Mouse (Mus musculus) activated CD4-positive, CD25-positive, alpha-beta regulatory T cell, adult 4 months (primary cell): Measurements from ENCODE around the gene Rars2. TPM values are rescaled to one million over a fixed set of nuclear protein-coding genes. Genes with fewer than 3 reads are reported as not detected.

Experiments used
- ATAC-seq: one replicate; pipeline ENCODE4 v1.8.0; 2017
- polyA plus RNA-seq, 2 experiments: library from polyadenylated mRNA; unstranded; fragments of 100-300 nt; shearing (Covaris generic); gene quantifications; one replicate each; pipeline ENCODE4 v1.2.1; 2017

Rars2 gene
- polyA plus RNA-seq, 2 experiments from 2014 or later = 41.4 to 45.1 TPM

DNA sequence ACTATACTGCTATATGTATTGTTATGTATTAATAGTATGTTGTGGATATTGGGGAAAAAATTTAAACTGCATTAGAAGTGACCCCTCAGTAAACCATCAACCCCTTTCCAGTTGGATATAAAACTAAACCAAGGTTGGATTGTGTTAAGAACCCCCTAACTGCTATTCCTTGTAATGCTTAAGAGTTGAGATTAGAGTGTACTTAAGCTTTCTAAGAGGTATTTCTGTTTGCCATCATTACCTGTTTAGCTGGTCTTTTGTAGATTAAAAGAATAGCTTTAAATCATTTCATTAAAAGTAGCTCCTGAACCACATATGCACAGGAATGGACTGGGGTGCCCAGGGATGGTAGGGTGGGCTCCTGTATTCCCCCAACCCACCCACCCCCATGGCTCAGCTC is 30.0 kb downstream of the Rars2 start:
- no peak for ATAC-seq

DNA sequence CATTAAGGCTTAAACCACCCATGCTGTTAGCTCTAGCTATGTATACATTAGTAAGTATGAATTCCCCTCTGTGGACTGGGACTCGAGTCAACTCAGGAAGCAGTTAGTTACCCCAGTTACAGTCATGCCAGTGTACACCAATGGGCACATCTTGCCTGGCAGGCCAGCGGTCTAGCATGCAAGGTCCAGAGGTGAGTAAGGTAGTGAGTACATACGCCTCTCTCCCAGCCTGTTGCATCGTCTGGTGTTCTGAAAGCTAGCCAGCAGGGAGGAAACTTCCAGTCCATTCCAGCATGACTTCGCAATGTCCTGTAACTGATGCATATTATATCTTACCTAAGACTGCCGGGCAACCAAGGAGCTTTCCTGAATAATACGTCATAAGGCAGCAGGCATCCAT is 38.4 kb downstream of the Rars2 start:
- no peak for ATAC-seq

DNA sequence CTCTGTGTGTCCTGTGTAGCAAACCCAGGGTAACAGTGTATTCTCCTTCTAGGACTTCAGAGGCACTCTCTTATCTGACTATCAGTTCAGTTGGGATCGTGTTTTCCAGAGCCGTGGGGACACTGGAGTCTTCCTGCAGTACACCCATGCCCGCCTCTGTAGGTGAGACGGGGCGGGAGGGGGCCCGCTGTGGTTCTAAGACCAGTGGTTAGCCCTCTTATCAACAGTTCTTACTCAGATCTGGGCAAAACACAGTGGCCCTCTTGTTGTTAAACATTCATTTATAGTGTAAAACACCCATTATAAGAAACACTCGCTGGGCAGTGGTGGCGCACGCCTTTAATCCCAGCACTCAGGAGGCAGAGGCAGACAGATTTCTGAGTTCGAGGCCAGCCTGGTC is 41.3 kb downstream of the Rars2 start:
- ATAC-seq = no peak

DNA sequence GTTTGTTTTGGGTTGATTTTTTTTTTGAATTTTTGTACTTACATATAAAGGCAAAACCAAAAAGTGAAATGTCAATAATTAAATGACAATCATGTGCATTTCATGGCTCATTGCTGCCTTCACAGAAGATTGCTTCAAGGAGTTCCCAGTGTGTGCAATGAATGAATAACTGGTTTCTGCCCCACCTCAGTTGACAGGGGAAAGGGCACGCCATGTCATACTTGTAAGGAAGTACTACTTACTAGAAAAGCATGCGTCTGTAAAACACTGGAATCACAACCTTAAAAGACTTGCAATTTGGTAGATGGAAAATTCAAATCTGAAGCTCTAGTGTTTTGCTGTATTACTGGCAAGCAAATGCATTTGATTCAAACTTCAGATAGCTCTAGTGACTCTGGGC is 44.3 kb downstream of the Rars2 start:
- ATAC-seq = no peak

DNA sequence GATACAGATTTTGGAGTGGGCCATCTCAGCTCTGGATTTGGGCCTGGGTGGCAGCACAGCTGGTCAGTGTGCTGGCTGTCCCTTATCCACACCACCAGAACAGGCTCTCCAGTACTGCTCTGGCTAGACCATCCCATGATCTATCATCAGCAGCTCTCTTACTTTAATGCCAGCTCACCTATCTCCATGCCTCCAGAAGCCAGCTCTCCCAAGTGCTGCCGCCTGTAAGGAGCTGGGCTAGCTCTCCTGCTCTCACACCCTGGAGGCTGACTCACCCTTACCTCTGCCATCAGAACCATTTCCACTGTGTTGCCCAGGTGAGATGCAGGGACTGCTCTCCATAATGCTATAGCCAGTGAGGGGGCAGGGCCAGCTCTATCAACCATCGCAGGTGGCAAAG is 46.8 kb downstream of the Rars2 start:
- ATAC-seq = no peak

DNA sequence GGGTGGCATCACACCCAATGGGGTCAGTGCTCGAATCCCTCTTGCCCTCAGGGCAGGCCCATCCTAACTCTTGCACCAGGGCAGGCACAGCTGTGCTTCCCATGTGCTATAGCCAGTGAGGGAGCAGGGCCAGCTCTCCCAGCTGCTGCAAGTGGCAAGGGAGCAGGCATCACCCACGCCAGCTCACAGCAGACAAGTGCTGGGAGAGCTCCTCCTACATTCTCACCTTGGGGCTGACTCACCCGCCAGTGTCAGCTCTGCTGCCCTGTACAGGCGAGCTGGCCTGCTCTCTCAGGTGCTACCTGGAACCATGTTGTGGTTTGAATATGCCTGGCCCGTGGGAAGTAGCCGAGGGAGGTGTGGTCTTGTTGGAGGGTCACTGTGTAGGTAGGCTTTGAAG is 47.2 kb downstream of the Rars2 start:
- no peak for ATAC-seq

DNA sequence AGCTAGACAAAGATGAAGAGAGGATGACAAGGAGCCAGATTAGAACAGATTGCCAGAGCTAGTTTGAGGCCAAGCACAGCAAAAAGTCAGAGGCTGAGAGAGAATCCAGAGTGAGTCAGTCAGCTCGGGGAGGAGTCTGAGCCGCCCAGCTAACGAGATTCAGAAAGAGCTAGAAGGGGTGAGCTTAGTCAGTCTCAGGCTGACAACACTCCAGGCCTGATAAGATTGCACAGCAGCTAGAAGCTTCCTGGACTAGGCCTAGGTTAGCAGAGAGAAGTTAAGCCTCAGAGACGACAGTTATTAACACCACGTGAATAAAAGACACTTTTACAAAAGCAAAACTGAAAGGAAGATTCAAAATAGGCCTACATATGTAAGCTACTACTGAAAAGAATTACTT is 53.2 kb downstream of the Rars2 start:
- no peak for ATAC-seq

DNA sequence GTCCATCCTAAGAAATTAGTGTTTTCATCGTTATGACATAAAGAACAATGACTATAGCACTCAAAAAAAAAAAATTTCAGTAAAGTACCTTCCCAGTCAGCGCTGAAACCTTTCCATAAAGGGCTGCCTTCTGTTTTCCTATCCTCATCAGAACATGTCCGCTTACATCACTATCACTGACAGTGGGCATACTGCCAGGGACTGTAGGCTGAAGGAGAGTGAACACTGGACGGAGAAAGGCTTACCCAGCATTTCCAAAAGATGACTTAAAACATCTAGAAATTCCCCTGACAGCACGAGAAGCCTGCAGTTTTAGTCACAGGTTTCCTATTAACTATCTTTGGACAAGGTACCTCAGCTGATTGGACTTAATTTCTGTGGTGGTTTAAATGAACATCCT is 59.0 kb downstream of the Rars2 start:
- ATAC-seq = no peak

DNA sequence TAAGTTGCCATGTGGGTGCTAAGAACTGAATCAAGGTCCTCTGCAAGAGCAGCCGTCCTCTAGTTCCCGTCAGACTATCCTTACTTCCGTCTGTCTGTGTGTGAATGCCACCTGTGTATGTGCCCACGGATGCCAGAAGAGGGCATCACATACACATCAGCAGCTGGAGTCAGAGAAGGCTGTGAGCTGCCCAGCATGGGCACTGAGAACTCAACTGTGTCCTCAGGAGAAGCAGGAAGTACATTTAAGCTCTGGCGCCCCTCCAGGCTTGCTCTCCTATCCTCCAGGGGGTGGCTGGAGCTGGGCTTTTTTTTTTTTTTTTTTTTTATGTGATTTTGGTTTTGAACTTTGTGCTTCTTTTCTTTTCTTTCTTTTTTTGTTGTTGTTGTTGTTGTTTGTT is 65.8 kb downstream of the Rars2 start:
- ATAC-seq = no peak

DNA sequence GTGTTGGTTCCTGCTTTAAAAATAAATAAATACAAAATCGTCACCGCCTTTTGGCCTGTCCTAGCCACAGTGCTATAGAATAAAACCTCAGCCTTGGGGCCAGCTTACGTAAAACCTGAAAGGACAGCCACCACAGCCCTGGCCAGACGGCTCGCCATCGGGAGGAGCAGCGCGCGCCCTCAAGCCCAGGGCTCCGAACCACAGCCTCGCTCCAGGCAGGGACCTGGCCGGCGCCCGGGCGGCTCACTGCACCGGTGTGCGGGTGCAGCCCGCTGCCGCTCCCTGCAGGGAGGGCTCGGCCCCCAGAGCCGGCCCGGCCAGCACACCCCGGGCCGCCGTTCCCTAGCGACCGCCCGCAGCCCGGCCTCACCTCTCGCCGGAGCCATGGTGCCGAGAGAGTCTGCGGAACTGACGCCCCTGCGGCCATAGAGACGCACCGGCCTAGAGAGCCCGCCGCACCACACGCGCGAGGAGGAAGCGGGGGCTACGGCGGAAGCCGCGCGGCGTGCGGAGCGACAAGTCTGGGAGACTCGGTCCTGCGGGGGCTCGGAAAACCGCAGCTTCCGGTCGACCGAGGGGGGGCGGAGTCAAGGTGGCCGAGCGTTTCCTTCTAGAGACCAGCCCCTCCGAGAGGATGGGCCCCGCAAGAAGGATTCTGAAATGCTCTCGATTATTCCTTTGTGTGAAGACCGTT is 72.3 kb downstream of the Rars2 start, which contains the start of gene Slc35a1:
Gene Slc35a1, minus strand, starts transcription at position 565 of the 694 bp plus-strand sequence.
- peak; percentile 93 for ATAC-seq

DNA sequence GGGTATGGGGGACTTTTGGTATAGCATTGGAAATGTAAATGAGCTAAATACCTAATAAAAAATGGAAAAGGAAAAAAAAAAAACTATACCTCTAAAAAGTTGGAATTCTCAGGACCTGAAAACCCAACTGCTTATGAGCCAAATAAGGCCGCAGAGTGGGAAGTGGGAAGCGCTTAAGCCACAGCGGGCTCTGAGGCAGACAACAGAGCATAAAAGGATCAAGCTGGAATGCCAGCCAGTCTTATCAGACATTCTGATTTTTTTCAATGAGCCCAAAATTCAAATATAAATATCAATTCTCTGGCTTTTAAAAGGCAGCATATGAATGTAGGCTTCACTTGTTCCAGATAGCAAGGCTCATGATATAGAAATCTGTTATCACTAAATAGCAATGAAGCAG is 73.3 kb downstream of the Rars2 start:
- ATAC-seq = no peak

DNA sequence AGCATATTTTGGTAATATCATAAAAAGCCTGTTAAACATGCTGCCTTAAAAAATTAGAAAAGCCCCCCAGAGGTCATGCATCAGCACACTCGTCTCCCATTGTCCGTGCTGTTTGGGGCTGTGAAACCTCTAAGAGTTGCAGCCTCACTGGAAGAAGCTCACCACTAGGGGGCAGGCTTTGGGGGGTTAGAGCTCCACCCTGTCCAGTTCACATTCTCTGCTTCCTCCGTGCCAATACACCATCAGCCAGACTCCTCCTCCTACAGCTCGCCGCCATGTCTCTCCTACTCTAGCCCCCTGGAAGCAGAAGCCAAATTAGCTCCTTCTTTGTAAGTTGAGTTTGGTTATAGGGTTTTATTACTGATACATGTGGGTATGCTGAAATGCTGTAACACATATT is 86.8 kb downstream of the Rars2 start:
- no peak for ATAC-seq

DNA sequence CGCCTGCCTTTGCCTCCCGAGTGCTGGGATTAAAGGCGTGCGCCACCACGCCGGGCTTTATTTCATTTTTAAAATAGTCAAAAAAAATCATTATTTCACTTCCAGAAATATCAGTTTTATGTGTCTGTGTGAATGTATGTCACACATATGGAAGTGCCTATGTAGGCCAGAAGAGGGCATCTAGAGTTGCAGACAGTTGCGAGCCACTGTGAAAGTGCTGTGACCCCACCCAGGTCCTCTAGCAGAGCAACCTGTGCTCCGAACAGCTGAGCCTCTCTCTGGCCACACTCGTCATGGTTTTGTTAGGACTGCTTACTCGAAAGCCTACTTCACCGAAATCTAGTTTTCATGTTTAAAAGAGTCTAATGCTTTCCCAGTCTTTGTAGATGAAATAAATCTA is 87.5 kb downstream of the Rars2 start:
- ATAC-seq = no peak

DNA sequence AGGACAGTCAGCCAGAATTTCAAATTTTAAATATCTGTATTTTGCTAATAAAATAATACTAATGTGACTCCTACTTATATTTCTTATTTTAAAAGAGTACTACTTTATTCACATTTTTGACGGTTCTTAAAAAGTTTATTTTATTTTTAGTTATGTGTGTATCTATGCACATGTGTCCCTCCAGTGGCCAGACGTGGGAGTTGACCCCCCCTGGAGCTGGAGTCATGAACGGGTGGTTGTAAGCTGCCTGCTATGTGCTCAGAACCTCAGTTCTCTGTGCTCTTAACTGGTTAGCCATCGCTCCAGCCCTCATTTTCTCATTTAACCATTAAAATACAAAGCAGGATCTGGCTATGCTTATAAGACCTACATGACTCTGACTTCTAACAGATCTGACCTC is 88.3 kb downstream of the Rars2 start:
- ATAC-seq = no peak

DNA sequence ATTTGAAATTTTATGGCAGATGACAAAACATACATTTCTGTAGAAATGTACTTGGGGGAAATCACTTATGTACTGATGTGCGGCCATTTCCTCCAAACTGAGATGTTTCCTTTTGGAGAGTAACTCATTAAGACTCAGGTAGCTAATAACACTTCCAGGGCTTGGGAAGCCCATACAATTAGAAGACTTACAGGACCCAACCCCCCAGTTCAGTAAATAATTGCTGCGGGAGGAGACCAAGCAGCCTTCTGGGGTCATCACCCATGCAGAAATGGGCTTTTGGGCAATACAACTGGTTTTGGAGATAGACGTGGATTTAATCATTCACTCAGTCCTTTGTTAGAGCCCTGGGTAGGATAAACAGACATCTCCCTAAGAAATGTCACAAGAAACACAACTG is 92.5 kb downstream of the Rars2 start:
- ATAC-seq = no peak

DNA sequence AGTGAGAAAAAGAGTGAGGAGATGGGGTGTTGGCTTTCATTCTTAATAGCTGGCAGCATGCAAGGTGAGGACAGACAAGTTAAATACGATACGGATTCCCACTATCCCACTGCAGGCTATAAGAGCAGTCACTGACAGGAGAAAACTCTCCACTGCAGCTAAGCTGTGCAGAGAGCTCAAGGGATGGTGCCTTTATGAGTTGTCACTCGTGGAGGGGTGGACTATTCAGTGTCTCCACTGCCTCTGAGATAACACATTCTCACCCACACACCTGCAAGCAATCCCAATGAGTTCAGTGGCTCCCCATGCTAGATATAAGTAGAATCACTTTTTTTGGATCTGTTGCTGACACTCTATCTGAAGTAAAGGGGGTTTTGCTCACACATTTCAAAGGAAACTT is 93.4 kb downstream of the Rars2 start:
- ATAC-seq = no peak

Other genes starting within 250 kb of the Rars2 start
- 10 to 100 TPM in 1 of 2 experiments, 1 to 10 TPM in 1; 8.5 to 10.4 TPM for gene Akirin2, start 64.0 kb upstream of the Rars2 start, polyA plus RNA-seq
- gene Orc3, start within 50 bp of the Rars2 start, polyA plus RNA-seq = 100 to 1,000 TPM in 1 of 2 experiments, 10 to 100 TPM in 1; 95.7 to 107 TPM
- 10 to 100 TPM; 28.8 to 34.3 TPM for gene Slc35a1, start 72.5 kb downstream of the Rars2 start, polyA plus RNA-seq
- not detected for gene Cfap206, start 115.2 kb downstream of the Rars2 start, polyA plus RNA-seq
- gene Gm136, start 141.3 kb downstream of the Rars2 start, polyA plus RNA-seq = not detected
- gene Smim8, start 163.5 kb downstream of the Rars2 start, polyA plus RNA-seq = 10 to 100 TPM; 57.0 to 82.1 TPM